14 mouse cellular contexts compared by ENCODE assay signal in the genomic region with DNA sequence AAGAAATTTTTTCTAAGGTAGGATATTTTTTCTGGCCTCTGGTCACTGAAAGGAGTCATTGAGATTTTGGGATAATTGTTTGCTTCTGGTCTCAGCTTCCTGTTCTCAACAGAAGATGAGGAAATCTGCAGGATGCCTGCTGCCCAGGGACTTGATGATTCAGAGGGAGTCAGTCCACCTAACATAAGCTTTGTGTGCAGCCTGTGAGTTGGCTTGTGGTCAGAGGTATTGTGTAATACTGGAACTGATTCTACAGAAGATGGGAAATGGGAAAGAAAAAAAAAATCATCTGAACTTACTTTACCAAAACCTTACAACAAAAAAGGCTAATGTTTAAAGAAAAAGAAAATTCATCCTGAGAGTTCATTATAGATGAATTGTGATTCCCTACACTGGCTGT. TPM values are rescaled to one million over a fixed set of nuclear protein-coding genes. Genes with fewer than 3 reads are reported as not detected.
A peak's percentile ranks its signal among the peaks of the same experiment; 100 is the strongest.
DNase-seq lines count a peak whose midpoint lies in the region; ATAC-seq and TF ChIP-seq lines count a peak whose summit lies in the region.
"Had no signal": no experiment of that assay in that cellular context is flagged by ENCODE, and none has a peak within 500 bp of the region (broad histone marks: within the 10 kb centered on the region; RNA-seq: fewer than 3 reads in every experiment).

No protein-coding gene starts in this region.

- in situ Hi-C loops in Patski (cut with MboI; ENCODE audit: low pct_unique_long_range_greater_than_20kb) = no loop called here

- no peaks in the 10 kb centered on the region for H3K4me1 ChIP-seq in liver, adult 2 months (ENCODE audit: control insufficient read depth, insufficient read depth, low read length)
- H3K4me1 ChIP-seq in liver, embryonic 12.5 days = no peaks in the 10 kb centered on the region
- H3K4me1 ChIP-seq: embryonic facial prominence, embryonic 12.5 days; forebrain, embryonic 15.5 days had no signal

- H3K4me3 ChIP-seq in liver, adult 2 months (ENCODE audit: insufficient read depth, low read depth, low read length) = no peak overlapping the region
- H3K4me3 ChIP-seq in liver, embryonic 12.5 days = no peak overlapping the region
- H3K4me3 ChIP-seq: embryonic facial prominence, embryonic 12.5 days; forebrain, embryonic 15.5 days had no signal

- H3K9ac ChIP-seq in liver, adult 2 months (ENCODE audit: low read depth, low read length) = no peak overlapping the region
- H3K9ac ChIP-seq in liver, embryonic 12.5 days = no peak overlapping the region
- H3K9ac ChIP-seq: embryonic facial prominence, embryonic 12.5 days; forebrain, embryonic 15.5 days had no signal

- no peak overlapping the region for H3K4me2 ChIP-seq in liver, embryonic 12.5 days
- H3K4me2 ChIP-seq: embryonic facial prominence, embryonic 12.5 days; forebrain, embryonic 15.5 days had no signal

- no peak for ATAC-seq in liver, embryonic 12.5 days
- ATAC-seq in Patski = peak; percentile 98
- peak; percentile 94 for ATAC-seq in megakaryocyte, adult 5-6 weeks (ENCODE audit: poor library complexity, severe bottlenecking)
- ATAC-seq: activated CD4-positive, CD25-positive, alpha-beta regulatory T cell, adult 4 months; forebrain, embryonic 15.5 days had no signal

- no peaks in the 10 kb centered on the region for H3K27me3 ChIP-seq in liver, adult 2 months (ENCODE audit: control insufficient read depth, insufficient read depth, low read length)
- H3K27me3 ChIP-seq in liver, embryonic 12.5 days (replicated peaks) = no peaks in the 10 kb centered on the region
- no peaks in the 10 kb centered on the region for H3K27me3 ChIP-seq in Patski
- H3K27me3 ChIP-seq: embryonic facial prominence, embryonic 12.5 days; forebrain, embryonic 15.5 days had no signal

- TF ChIP-seq CTCF in liver, adult 2 months (IDR thresholded peaks at IDR 0.05; ENCODE audit: low read depth, low read length) = no peak
- TF ChIP-seq CTCF in Patski (IDR thresholded peaks at IDR 0.05) = no peak

- H3K36me3 ChIP-seq in liver, adult 2 months (ENCODE audit: control insufficient read depth, insufficient read depth, low read length) = no peaks in the 10 kb centered on the region
- H3K36me3 ChIP-seq in liver, embryonic 12.5 days = no peaks in the 10 kb centered on the region
- H3K36me3 ChIP-seq: embryonic facial prominence, embryonic 12.5 days; forebrain, embryonic 15.5 days had no signal

- H3K9me3 ChIP-seq in liver, embryonic 12.5 days (replicated peaks) = no peaks in the 10 kb centered on the region
- H3K9me3 ChIP-seq: embryonic facial prominence, embryonic 12.5 days; forebrain, embryonic 15.5 days had no signal

- H3K79me2 ChIP-seq in liver, adult 2 months (ENCODE audit: control insufficient read depth, insufficient read depth, low read length) = no peaks in the 10 kb centered on the region

- CTCF ChIA-PET in Patski (lab: Charles Lee) = interaction anchor here (1.9 to 2.1 kb wide), 2 partner anchors 15 to 177 kb away, joined by 4 to 6 read pairs; no protein-coding TSS in a partner anchor

- TF ChIP-seq POLR2A in liver, adult 2 months (IDR thresholded peaks at IDR 0.05; ENCODE audit: extremely low read depth, insufficient read depth, low read length) = no peak

- POLR2A ChIA-PET in Patski (lab: Charles Lee) = interaction anchor here (0.6 to 1.2 kb wide), 2 partner anchors 9 to 49 kb away, joined by 3 read pairs; a partner anchor contains a TSS

- peak; percentile 14 for DNase-seq in liver, adult 2 months (ENCODE audit: extremely low read depth, low read depth, low spot score)
- DNase-seq in Patski (ENCODE audit: low read depth, low spot score) = peak; percentile 97
- peak; percentile 8 for DNase-seq in c-Kit-positive CD71-negative TER-119-negative erythroid progenitor cells, embryonic 14.5 days (ENCODE audit: low read depth)
- DNase-seq in left cerebral cortex, adult 9 months (ENCODE audit: low spot score in 2 of 2) = no peak
- DNase-seq in ovary, postnatal 36 days (ENCODE audit: low spot score) = no peak
- DNase-seq: cerebellum, adult 9-11 months; kidney, postnatal 25 days; thymus, adult 18-20 months had no signal

- H3K27ac ChIP-seq in liver, adult 2 months (replicated peaks; ENCODE audit: insufficient read depth, low read depth, low read length) = no peak overlapping the region
- H3K27ac ChIP-seq in liver, embryonic 12.5 days = no peak overlapping the region
- H3K27ac ChIP-seq: embryonic facial prominence, embryonic 12.5 days; forebrain, embryonic 15.5 days had no signal

RNA-seq across cellular contexts. Expression of a gene that starts 49.2 kb away (rescaled TPM):
- total RNA-seq in liver, adult 2 months (2014; rRNA removed) = 24.3 and 29.0 TPM in 2 replicates
- polyA plus RNA-seq in liver, adult 2 months (2012; rRNA removed) = 15.9 and 16.3 TPM in 2 replicates
- 10.9 and 12.5 TPM in 2 replicates for polyA plus RNA-seq in liver, embryonic 12.5 days (2016; fragmentation: Nextera tagmentation; extraction: Ambion mirVana)
- 126 TPM for polyA plus RNA-seq in Patski (2021)
- total RNA-seq in megakaryocyte, adult 5-6 weeks (2015) = not detected in 2 replicates
- total RNA-seq in megakaryocyte, adult 5-6 weeks (2017) = 0.95 TPM in 1 of 2 replicates, not detected in the other
- total RNA-seq: monocyte, adult 5-6 weeks had no signal

Comparison
In these comparisons a context has a peak if more than half of its experiments do, and no peak if none do; other contexts are left out.
1. DNase-seq: peak in liver, adult 2 months (single experiment), Patski (single experiment) and c-Kit-positive CD71-negative TER-119-negative erythroid progenitor cells, embryonic 14.5 days (single experiment); none in left cerebral cortex, adult 9 months (0 of 2) and ovary, postnatal 36 days (single experiment).